Mouse (Mus musculus): ENCODE data around the gene Clic6.
"Not testable (repeated sequence)": the region's sequence is repeated elsewhere in the genome, so short reads cannot be mapped to it uniquely, and the experiment has no call there.

The Clic6 gene

DNA sequence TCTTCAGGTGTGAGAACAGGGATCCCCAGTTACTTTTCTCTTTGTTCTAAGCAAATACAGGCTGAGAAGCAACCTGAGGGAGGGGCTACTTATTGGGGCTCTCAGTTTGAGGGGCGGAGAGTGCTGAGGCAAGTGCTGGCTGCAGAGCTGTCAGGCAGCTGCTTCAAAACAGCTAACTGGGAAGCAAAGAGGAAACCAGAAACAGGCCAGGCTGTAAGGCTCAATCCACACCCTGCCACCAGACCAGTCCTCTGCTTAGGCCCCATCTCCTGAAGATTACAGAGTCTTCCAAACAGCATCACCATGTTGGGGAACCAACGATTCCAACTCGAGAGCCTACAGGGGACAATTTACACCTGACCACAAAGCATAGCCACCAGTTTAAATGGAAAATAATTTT lies 12.6 kb upstream of the Clic6 start:
- no peak for DNase-seq

DNA sequence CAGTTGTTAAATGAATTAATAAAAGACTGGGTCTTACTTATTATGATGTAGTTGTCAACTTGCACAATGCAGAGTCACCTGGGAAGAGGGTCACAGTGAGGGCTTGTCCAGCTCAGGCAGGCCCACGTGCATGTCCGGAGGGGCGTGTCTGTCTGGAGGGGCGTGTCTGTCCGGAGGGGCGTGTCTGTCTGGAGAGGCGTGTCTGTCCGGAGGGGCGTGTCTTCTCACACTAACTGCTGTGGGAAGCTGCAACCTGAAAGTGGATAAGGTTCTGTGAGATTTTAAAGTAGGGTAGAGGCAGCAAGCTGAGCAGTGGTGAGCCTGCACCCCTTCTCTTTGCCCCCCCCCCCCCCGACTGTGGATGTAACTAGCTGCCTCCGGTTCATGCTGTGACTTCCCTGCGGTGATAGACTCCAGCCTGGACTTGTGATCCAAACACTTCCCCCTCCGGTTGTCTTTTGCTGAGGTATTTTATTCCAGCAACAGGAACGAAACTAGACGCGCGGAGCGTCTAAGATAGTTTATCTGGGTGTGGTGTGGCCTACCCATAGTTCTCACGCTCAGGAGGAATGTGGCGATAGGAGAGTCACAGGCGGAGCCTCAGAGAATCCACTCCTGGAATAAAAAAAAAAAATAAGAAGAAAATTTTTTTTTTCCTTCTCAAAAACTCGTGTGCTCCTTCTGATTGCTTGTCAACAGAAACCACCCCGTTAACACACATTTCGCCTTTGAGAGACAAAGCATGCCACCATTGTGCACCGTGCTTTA lies 10.3 kb upstream of the Clic6 start:
- no peak for DNase-seq

DNA sequence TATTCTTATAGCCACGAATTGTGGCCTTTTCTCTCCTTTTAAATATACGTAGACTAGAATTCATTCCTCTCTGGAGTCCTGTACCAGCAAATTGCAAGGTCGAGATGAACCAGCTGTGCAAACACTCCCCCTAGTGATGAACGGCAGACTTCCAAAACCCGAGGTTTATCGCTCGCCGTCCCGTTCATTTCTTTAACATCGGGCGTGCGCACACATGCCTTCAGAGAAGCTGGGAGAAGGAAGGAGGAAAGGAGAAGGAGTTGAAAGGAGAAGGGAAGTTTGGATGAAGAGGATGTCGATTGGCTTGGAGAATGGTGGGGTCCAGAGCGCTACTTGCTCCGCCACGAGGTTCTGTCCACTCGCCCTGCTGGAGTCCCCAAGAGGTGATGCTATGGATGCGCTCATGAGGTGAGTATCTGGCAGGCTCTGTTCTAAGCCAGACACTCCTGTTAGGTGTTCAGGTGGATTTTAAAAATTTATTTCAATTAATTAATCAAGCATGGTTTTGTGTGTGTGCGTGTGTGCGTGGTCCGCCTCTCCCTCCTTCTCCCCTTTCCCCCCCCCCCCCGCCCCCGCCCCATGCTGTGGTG lies 6.9 kb upstream of the Clic6 start:
- peak; percentile 66 for DNase-seq

DNA sequence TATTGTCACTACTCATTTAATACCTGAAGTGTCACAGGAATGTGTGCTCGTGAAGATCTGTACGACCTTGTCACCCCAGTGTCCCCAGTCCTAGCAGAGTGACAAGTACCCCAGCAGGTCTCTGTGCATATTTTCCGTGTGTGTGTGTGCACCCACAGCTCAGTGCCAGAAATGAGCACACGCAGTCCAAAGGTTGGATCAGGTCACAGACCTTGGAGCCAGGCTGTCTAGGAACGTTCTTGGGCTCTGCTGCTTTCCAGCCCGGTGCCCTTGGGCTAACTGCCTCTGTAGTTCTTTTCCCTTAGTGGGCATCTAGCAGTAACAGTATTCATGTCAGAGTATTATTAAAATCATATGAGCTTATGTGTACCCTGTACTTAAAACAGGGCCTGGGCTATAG lies 1.6 kb downstream of the Clic6 start:
- no peak for DNase-seq

- no peak for DNase-seq
Measured at GRCm38 (mm10) chr16:92487489-92487888, 2.0 kb downstream of the Clic6 start.

DNA sequence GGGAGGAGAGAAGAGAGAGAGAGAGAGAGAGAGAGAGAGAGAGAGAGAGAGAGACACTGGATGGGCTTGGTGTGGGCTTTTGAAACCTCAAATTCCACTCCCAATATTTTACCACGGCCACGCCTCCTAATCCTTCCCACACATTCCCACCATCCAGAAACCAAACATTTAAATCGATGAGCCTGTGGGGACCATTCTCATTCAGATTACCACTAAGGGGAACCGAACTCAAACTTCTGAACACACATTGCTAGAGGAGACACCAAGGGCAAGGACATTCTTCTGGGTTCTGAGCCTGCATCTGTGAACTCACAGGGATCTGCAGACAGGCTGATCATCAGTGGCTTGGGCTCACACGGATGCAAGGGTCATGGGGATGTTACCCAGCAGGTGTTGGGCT lies 2.9 kb downstream of the Clic6 start:
- DNase-seq, result no peak

DNA sequence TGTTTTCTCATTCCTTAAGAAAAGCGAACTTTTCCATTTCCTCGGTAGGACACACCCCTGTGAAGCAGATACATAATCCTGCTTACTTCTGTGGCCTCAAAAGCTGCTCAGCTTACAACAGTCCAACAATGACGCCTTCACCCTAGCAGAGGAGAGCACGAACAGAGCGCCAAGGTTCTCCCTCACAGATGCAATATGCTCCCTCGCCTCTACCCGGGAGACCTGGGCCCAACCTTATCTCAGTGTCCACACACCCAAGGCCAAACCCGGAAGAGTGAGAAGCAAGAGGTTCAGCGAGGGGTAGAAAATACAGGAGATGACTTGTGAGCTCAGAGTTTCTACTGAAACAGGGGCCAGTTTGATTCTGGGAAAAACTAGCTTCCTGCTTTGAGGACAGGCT lies 3.8 kb downstream of the Clic6 start:
- no peak for DNase-seq

- DNase-seq, result no peak
Measured at GRCm38 (mm10) chr16:92497851-92498588, 12.5 kb downstream of the Clic6 start.

GRCm38 (mm10) chr16:92498589-92498981 lies 13.0 kb downstream of the Clic6 start:
- DNase-seq, result no peak

- no peak for DNase-seq
Measured at GRCm38 (mm10) chr16:92499324-92499723, 13.8 kb downstream of the Clic6 start.

DNA sequence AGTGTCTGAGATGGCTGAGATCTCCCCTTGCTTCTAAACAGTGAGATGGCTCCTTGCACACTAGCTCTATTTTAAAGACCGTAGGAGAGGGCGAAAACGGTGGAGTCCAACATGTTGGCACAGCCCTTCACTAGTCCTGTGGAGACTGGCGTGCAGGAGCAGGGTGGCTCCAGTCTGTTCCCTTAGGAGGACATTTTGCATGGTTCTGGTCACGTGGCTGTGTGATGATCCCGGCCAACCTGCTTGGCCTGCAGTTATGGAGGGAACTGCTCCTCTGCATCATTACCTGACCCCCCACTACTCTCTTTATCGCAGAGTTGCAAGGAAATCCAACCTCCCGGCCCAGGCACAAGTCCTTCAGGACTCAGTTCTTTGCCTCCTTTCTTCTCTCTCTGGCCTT lies 15.0 kb downstream of the Clic6 start:
- DNase-seq, result no peak

DNA sequence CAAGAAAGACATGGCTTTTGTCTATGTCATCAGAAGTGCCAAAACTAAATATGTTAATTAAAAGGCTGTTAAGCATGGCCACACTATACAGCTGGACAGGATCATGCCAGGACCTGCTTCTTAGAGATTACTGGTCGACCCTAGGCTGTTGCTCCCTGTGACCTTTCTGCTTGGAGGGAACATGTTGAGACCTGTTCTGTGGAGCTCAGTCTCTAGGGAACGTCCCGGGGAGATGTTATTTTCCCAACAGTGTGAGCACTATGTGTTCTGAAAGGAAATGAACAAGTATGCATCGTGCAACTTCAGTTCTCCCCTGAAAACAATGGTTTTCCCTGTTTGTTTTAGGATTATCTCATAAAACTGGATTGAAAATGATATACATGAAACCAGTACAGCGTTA lies 17.6 kb downstream of the Clic6 start:
- no peak for DNase-seq

- no peak for DNase-seq
Measured at GRCm38 (mm10) chr16:92507573-92507972, 22.0 kb downstream of the Clic6 start.

GRCm38 (mm10) chr16:92510835-92511772 lies 25.6 kb downstream of the Clic6 start:
- DNase-seq, result no peak

DNA sequence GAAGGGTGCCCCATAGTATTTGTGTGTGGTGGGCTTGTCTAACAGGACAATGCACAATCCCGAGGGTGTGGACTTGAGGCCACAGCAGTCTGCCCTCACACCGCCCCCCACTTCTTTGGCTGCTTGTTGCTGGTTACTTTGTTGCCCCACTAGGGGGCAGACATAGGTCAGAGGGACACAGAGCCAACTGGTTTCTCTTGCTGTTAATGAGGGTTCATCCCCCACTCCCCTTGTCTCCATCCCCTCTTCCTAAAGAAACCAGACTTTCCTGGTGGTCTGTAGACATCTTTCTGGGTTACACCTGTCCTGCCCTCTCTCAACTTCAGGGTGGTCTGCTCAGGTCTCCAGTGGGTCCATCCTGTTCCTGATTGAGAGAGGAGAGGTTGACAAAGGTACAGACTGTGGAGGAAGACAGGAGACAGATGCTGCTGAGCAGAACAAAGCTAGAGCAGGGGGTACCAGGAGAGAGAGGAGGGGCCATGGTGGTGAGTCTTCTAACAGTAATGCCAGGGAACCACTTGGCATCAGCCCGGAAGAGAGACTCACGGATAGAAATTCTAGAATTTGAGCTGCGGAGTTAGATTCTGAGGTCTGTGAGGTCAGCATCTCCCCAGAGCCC lies 26.3 kb downstream of the Clic6 start:
- DNase-seq, result no peak

DNA sequence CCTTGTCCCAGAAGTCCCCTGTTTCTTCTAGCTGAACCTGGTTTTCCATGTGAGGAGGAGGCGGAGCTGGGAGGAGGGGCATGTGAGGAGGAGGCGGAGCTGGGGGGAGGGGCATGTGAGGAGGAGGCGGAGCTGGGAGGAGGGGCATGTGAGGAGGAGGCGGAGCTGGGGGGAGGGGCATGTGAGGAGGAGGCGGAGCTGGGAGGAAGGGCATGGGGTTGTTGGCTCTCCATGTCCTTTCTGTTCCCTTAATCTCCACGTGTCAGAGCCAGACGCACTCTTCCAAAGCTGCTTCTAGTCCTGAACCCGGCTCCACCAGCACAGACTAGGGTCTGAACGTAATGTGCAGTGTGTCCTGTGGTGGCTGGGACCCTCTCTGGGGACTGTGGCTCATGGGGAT lies 29.4 kb downstream of the Clic6 start:
- not testable (repeated sequence) for DNase-seq

GRCm38 (mm10) chr16:92516139-92516538 lies 30.6 kb downstream of the Clic6 start:
- DNase-seq, result no peak

DNA sequence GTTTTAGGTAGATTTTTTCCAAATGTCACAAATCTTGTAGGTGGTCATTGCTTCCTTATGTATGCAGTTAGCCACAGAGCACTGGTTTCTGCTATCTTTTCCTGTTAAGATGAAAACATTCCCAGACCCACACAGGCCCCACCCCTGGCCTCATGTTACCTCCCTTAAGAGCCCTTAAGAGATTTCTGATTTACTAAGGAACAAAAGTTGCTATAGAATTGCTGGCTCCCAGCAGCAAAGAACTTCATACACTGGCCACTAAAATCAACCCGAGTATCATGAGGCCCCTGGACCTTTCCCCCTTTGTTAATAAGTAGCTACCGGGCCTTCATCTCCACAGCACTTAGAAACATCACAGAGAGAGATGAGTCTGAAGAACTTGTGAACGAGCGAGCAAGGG lies 33.2 kb downstream of the Clic6 start:
- DNase-seq, result no peak

GRCm38 (mm10) chr16:92519820-92520492 lies 34.4 kb downstream of the Clic6 start:
- peak; percentile 32 for DNase-seq

GRCm38 (mm10) chr16:92523351-92523750 lies 37.8 kb downstream of the Clic6 start:
- DNase-seq, result no peak

- no peak for DNase-seq
Measured at GRCm38 (mm10) chr16:92524651-92525050, 39.1 kb downstream of the Clic6 start.

DNA sequence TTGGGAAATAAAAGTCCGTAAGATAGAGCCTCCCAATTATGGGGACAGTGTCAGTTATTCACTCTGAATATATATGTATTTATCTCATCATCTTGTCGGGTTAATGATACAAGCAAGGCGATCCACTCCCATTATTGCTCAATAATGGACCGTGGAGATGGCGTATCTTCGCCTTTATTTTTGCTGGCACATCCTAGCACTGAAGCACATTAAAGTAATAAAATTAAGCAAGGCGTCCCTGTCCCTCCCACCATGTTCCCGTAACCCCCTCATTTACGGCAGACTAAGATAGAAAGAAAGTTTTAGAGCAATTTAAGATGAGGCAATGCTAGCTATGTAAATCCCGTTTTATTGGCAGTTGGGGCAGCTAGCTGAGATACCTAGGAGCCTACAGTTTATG lies 40.4 kb downstream of the Clic6 start:
- DNase-seq, result no peak

All from kidney, adult 18-20 months (tissue).